Mouse (Mus musculus) small intestine, adult 2 months (tissue): ENCODE results near the gene Slc25a16.

Experiments used
- CTCF ChIP-seq: fragments of 200-500 bp; IDR thresholded peaks from 2 replicates; pipeline ENCODE4 v1.5.1; 2012; ENCODE audit warnings: low read depth, mild to moderate bottlenecking, control low read depth, inconsistent platforms, low read length, moderate library complexity, mixed read lengths; ENCODE audit not compliant: insufficient replicate concordance, insufficient read length; ENCODE audit errors: extremely low read depth
- POLR2A ChIP-seq: fragments of 200-500 bp; IDR thresholded peaks from 2 replicates; pipeline ENCODE4 v1.6.1; 2012; ENCODE audit warnings: low read depth, mild to moderate bottlenecking, control low read depth, inconsistent platforms, low read length, moderate library complexity

DNA sequence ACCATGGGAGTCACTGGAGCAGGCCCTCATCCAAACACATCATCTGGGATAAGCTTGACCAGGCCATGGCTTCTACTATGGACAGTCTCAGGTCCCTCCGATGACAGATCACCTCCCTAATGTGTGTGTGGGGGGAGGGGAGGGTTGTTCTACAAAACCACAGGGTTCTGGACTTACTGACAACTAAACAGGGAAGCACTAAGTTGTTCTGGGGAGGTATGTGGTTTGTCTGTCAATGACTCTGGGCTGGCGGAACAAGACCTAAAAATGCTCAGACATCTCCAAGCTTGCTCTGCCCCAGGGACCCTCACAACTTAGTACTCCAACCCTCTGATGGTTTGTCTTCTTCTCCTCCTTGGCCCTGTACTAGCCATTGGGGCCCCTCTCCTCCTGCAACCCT is 9.3 kb upstream of the Slc25a16 start:
- no peak for TF ChIP-seq POLR2A
- TF ChIP-seq CTCF, result no peak
